Mouse (Mus musculus): ENCODE data around the gene Zfp780b. TPM values are rescaled to one million over a fixed set of nuclear protein-coding genes. Genes with fewer than 3 reads are reported as not detected.
"Not testable (repeated sequence)": the region's sequence is repeated elsewhere in the genome, so short reads cannot be mapped to it uniquely, and the experiment has no call there.

The Zfp780b gene
- polyA plus RNA-seq, 1 experiment from 2014 or later = 4.7 TPM

DNA sequence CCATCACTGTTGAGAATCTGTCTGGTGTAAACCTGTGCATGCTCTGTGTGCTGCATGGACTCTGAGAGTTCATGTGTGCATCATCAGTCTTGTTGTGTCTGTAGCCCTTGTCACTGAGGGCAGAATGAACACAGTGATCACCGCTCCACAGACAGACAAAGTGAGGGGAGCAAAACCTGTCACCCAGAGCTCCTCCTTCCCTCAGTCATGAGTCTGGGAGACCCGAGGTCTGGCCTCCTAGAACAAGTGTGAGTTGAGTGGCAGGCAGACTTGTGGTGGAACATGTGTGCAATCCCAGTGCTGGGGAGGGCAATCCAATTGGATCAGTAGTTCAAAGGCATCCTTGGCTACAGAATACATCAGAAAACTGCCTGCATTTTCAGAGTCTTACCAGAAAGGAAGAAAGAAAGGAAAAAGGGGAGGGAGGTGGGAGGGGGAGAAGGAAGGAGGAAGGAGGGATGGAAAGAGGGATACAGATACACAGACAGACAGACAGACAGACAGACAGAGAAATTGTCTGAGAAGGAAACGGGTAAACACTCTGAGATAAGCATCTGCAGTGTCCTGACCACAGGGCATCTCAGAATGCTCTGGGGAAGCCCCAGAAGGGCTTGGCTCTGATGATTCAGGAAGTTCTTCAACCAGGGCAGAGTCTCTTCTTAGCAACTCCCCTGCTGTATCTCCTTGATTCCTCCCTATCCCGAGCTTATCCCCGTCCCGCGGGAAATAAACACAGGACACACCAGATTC is 45.7 kb downstream of the Zfp780b start:
- ATAC-seq (ENCODE audit: low read depth) = no peak
- Histone ChIP-seq H3K27ac (ENCODE audit: low read length) (no peak overlapping the region), H3K4me2 (ENCODE audit: low read depth, low read length) (no peak overlapping the region), H3K4me3 (ENCODE audit: low read depth, low read length) (no peak overlapping the region), H3K36me3 (ENCODE audit: control insufficient read depth, insufficient read depth) (no peaks in the 10 kb centered on the region), H3K4me1 (ENCODE audit: control insufficient read depth, low read depth, low read length) (no peaks in the 10 kb centered on the region; the same call in 1 of the 2 replicates), H3K9me3 (replicated peaks; ENCODE audit: control insufficient read depth, low read length) (no peaks in the 10 kb centered on the region), H3K9ac (ENCODE audit: low read depth, low read length) (no peak overlapping the region), H3K27me3 (ENCODE audit: control insufficient read depth, insufficient read depth, low read depth, low read length) (no peaks in the 10 kb centered on the region)
- 11% methylated on average over 7 of the region's 7 CpGs for WGBS (ENCODE audit: insufficient replicate concordance)

DNA sequence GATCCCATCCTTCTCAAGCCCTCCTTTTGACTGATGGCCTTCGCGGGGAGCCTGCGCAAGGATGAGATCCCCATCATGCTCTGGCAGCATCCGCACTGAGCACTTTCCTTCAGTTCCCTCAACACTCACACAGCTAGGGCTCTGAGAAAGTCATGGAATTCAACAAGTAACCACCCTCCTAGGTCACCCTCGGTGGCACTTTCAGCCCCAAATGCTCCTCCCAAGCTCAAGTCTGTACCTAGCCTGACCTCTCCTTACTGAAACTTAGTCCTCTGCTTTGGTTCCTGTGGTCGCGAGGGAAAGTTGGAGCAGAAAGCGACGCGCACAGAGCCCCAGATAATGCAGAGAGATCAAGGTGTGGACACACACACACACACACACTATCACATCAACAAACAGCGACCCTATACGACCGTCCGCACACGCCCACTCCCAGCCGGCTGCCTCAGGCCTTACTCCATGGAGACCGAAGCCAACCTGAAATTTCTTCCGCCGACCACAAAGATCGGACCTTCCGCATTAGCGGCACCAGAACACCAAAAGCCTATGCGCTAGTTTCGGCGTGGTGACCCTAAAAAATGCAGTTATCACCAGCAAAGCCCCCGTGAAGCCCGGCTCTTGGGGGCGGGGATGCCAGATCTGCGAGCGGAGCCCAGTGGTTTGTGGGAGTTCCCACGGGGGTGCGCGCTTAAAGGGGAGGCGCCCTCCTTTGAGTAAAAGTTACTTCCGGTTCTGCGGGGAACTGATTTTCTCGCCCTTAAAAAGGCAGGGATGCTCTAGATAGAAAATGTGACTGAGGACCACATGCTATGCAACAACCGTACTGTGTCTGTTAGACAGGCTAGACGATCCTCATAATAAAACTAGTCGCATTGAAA is 49.9 kb downstream of the Zfp780b start, which contains the start of gene Zfp974:
Gene Zfp974, minus strand, starts transcription at position 643 of the 878 bp plus-strand sequence.
- ATAC-seq (ENCODE audit: low read depth) = peak; percentile 65; the same call in 1 of the 2 replicates
- Histone ChIP-seq H3K27ac (ENCODE audit: low read length) (no peak within 1 kb of the TSS), H3K4me2 (ENCODE audit: low read depth, low read length) (peak within 1 kb of the TSS; percentile 69), H3K4me1 (ENCODE audit: control insufficient read depth, low read depth, low read length) (no peaks in the 10 kb centered on the region; the same call in 1 of the 2 replicates), H3K36me3 (ENCODE audit: control insufficient read depth, insufficient read depth) (no peaks in the 10 kb centered on the region), H3K27me3 (ENCODE audit: control insufficient read depth, insufficient read depth, low read depth, low read length) (no peaks in the 10 kb centered on the region), H3K9ac (ENCODE audit: low read depth, low read length) (peak within 1 kb of the TSS; percentile 62), H3K4me3 (ENCODE audit: low read depth, low read length) (peak within 1 kb of the TSS; percentile 64), H3K9me3 (replicated peaks; ENCODE audit: control insufficient read depth, low read length) (no peaks in the 10 kb centered on the region)
- WGBS (ENCODE audit: insufficient replicate concordance) = 7% methylated on average over 40 of the region's 40 CpGs

DNA sequence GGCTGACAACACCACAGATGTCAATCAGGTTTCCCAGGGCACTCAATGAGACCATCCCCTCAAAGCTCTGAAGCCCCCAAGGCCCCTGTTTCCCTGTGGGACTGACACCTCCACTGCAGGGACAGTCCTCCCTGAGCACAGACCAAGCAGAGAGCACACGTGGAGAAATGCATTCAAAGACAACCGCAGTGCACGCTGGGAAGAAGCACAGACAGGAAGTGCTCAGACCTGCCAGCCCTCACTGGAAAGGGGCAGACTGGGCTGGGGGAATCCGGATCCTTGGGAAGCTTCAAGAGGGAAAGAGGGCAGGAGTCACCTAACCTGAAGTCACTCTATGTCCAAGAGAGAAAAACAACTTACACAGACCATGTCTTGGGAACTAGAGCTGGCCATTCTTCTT is 51.9 kb downstream of the Zfp780b start:
- H3K27ac ChIP-seq (ENCODE audit: low read length); ATAC-seq (ENCODE audit: low read depth); H3K4me1 ChIP-seq (ENCODE audit: control insufficient read depth, low read depth, low read length); H3K9me3 ChIP-seq (replicated peaks; ENCODE audit: control insufficient read depth, low read length); H3K36me3 ChIP-seq (ENCODE audit: control insufficient read depth, insufficient read depth); H3K9ac ChIP-seq (ENCODE audit: low read depth, low read length); H3K4me3 ChIP-seq (ENCODE audit: low read depth, low read length); H3K27me3 ChIP-seq (ENCODE audit: control insufficient read depth, insufficient read depth, low read depth, low read length); H3K4me2 ChIP-seq (ENCODE audit: low read depth, low read length): not testable (repeated sequence)
- WGBS (ENCODE audit: insufficient replicate concordance) = 26% methylated on average over 4 of the region's 4 CpGs

DNA sequence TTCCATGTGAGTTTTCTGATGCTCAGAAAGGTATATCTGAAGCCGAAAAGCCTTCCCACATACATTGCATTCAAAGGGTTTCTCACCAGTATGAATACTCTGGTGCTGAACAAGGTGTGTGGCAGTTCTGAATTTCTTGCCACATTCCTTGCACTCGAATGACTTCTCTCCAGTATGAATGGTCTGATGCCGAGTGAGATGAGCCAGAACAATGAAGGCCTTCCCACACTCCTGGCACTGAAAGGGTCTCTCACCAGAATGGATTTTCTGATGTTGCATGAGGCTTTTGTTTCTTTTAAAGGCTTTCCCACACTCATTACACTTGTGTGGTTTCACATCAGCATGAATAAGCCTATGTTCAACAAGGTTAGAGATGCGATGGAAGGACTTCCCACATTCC is 68.0 kb downstream of the Zfp780b start:
- 52% methylated on average over 3 of the region's 4 CpGs for WGBS (ENCODE audit: insufficient replicate concordance)
- not testable (repeated sequence) for H3K4me1 ChIP-seq (ENCODE audit: control insufficient read depth, low read depth, low read length); H3K27ac ChIP-seq (ENCODE audit: low read length); H3K4me2 ChIP-seq (ENCODE audit: low read depth, low read length); ATAC-seq (ENCODE audit: low read depth); H3K9ac ChIP-seq (ENCODE audit: low read depth, low read length); H3K27me3 ChIP-seq (ENCODE audit: control insufficient read depth, insufficient read depth, low read depth, low read length); H3K36me3 ChIP-seq (ENCODE audit: control insufficient read depth, insufficient read depth); H3K9me3 ChIP-seq (replicated peaks; ENCODE audit: control insufficient read depth, low read length); H3K4me3 ChIP-seq (ENCODE audit: low read depth, low read length)

Other genes starting within 250 kb of the Zfp780b start
- 4.1 and 4.3 TPM in 2 replicates for gene Zfp60, start 247.8 kb downstream of the Zfp780b start, polyA plus RNA-seq (2015; fragmentation: Nextera tagmentation; extraction: Ambion mirVana)
- 0.55 and 0.58 TPM in 2 replicates for gene Zfp626, start 172.0 kb downstream of the Zfp780b start, polyA plus RNA-seq (2015; fragmentation: Nextera tagmentation; extraction: Ambion mirVana)
- 1.3 and 1.4 TPM in 2 replicates for gene Zfp59, start 140.6 kb downstream of the Zfp780b start, polyA plus RNA-seq (2015; fragmentation: Nextera tagmentation; extraction: Ambion mirVana)
- 0.81 and 1.1 TPM in 2 replicates for gene Zfp607a, start 121.6 kb downstream of the Zfp780b start, polyA plus RNA-seq (2015; fragmentation: Nextera tagmentation; extraction: Ambion mirVana)
- gene Zfp974, start 49.7 kb downstream of the Zfp780b start, polyA plus RNA-seq (2015; fragmentation: Nextera tagmentation; extraction: Ambion mirVana) = 1.2 and 1.5 TPM in 2 replicates
- 1.1 and 1.2 TPM in 2 replicates for gene Zfp850, start 34.9 kb upstream of the Zfp780b start, polyA plus RNA-seq (2015; fragmentation: Nextera tagmentation; extraction: Ambion mirVana)
- gene Psmc4, start 70.9 kb upstream of the Zfp780b start, polyA plus RNA-seq (2015; fragmentation: Nextera tagmentation; extraction: Ambion mirVana) = 114 and 117 TPM in 2 replicates
- gene Fcgbp, start 92.1 kb upstream of the Zfp780b start, polyA plus RNA-seq (2015; fragmentation: Nextera tagmentation; extraction: Ambion mirVana) = 2.5 TPM in 1 of 2 replicates, not detected in the other
- gene 9530053A07Rik, start 150.3 kb upstream of the Zfp780b start, polyA plus RNA-seq (2015; fragmentation: Nextera tagmentation; extraction: Ambion mirVana) = not detected in 2 replicates
- 39.3 and 39.7 TPM in 2 replicates for gene Fbl, start 190.5 kb upstream of the Zfp780b start, polyA plus RNA-seq (2015; fragmentation: Nextera tagmentation; extraction: Ambion mirVana)
- gene Dyrk1b, start 200.3 kb upstream of the Zfp780b start, polyA plus RNA-seq (2015; fragmentation: Nextera tagmentation; extraction: Ambion mirVana) = 2.1 and 2.7 TPM in 2 replicates

Data from liver, embryonic 16.5 days (tissue).